Mouse (Mus musculus) adrenal gland, postnatal 10 days (tissue): ENCODE measurements at regions not wholly inside any gene's neighbourhood (a gene's known extent, or its start where the extent isn't known, plus 50 kb on each side); places are given as distances from the start of the nearest gene placed in this dataset.

Experiments used
- DNase-seq: peaks from one replicate; pipeline ENCODE4 v3.0.0; 2021; ENCODE audit warnings: mixed read lengths

GRCm38 (mm10) chr13:73405720-73406629 is 61.0 kb upstream of the Lpcat1 start:
- DNase-seq, result peak; percentile 79

GRCm38 (mm10) chr13:73400921-73401320 is 66.1 kb upstream of the Lpcat1 start:
- DNase-seq, result no peak

- DNase-seq, result no peak
Measured at GRCm38 (mm10) chr13:73397033-73397432, 68.7 kb upstream of the Ndufs6 start.

GRCm38 (mm10) chr13:73395856-73396255 is 67.5 kb upstream of the Ndufs6 start:
- no peak for DNase-seq

- DNase-seq, result no peak
Measured at GRCm38 (mm10) chr13:73389051-73389450, 60.7 kb upstream of the Ndufs6 start.

- peak; percentile 41 for DNase-seq
Measured at GRCm38 (mm10) chr13:73383585-73383984, 55.2 kb upstream of the Ndufs6 start.
